Mouse (Mus musculus) naive thymus-derived CD4-positive, alpha-beta T cell, adult 2 months (primary cell): ENCODE data around the gene Pwwp2a.

ENCODE experiments used
- DNase-seq: peaks from one replicate; pipeline ENCODE4 v3.0.0-alpha.2; 2011; ENCODE audit warnings: low read depth

Gene Pwwp2a

GRCm38 (mm10) chr11:43723411-43723810 is 41.6 kb downstream of the Pwwp2a start:
- DNase-seq: no peak

DNA sequence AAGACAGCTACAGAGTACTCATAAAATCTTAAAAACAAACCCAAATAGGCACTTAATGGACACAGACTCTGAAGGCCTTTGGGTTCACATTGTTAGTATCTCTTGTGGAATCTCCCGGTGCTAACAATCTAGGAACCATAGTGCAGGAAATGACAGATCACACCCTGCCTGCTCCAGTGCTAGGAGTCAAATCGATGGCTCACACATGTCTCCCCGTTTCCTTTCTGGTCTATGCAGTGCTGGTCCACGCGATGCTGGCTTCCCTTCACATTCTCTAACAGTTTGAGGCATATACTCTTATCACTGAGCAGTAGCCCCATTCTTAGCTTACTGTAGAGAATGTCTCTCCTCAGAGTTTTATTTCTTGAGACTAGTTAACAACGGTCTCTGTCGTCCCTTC is 46.0 kb downstream of the Pwwp2a start:
- DNase-seq: no peak

- no peak for DNase-seq
These were observed 47.0 kb downstream of the Pwwp2a start for GRCm38 (mm10) chr11:43728737-43729301.

- peak; percentile 98 for DNase-seq
These were observed 65.7 kb downstream of the Pwwp2a start, which contains the start of gene Ttc1 for GRCm38 (mm10) chr11:43747233-43748226. Ttc1 (minus strand) TSS chr11:43748008.

DNA sequence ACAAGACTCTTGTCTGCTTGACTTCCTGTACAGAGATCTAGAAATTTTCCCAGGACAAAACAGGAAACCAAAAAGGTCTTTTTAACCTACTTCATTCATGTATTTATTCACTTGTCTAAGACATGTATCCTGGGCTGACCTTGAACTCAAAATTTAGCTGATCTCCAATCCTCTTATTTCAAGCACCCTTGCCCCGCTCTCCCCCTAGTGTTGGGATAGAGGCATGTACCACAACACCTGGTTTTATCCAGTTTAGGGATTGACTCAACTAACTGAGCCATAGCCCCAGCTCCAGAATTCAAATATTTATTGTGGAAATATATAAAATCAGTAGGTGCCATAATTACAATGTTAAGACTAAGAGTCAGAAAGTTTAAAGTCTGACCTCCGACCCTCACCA is 69.7 kb downstream of the Pwwp2a start:
- peak; percentile 19 for DNase-seq

DNA sequence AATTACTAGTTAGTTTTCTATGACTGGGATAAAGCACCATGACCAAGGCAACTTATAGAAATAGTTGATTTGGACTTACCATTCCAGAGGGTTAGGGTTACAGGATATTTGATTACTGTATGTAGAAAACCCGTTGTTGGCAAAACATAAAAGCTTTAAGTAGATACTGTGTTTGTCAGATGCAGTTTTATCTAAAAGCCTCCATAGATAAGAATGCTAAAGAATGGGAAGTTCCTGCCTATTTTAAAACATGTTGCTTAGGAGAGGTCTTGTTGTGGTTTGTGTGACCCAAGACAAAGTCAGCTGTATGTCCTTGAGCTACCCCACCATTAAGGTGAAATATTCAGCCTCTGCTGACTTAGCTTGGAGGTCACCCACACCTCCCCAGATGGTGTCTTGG is 72.8 kb downstream of the Pwwp2a start:
- no peak for DNase-seq

- DNase-seq: peak; percentile 34
These were observed 73.6 kb downstream of the Pwwp2a start for GRCm38 (mm10) chr11:43755411-43755810.

DNA sequence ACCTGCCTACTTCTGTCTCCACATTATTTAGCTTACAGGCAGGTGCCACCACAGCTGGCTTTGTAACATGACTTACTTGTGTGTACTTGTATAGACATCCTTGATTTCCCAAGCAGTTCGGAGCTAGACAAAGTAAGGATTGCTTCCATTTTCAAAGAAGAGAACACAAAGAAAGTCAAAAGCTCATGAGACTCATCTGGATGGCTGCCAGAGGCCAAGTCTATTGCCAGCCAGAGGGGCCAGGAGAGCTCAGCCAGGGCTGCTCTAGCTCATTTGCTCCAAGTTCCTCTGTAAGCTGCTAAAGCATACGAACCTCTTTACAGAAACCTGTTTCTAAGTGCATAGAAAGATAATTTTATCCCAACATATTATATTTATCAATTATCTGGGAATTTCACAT is 76.6 kb downstream of the Pwwp2a start:
- no peak for DNase-seq

DNA sequence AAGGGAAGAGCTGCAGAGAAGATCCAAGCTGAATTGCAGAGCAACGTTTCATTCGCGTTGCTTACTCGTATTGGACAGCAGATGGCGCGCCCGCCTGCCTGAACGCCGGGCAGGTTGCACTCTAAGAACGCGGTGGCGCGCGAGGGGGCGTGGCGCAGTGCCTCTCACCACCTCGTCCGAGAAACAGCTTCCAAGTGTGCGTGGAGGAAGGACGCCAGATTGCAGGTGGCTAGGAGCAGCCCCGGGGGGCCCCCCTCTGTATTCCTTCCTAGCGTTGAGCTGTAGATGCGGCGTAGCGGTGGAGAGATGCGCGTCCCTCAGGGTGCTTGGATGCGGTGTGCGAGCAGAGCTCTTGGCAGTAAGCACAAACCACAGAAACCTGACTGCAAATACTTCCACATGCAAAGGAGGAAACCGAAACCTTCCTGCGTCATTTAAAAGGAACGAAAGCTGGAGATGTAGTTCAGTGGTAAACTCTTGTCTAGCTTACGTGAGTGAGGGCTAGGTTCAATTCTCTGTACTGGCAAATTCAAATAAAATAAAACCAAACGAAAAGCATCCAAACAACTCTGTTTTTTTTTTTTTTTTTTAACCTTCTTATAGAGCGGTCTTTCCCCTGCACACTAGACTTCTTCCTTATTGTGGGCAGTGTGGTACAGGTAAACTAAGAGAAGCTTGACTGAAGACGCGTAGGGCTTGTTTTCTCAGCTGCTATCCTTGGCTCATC is 85.3 kb downstream of the Pwwp2a start:
- DNase-seq: peak; percentile 89

DNA sequence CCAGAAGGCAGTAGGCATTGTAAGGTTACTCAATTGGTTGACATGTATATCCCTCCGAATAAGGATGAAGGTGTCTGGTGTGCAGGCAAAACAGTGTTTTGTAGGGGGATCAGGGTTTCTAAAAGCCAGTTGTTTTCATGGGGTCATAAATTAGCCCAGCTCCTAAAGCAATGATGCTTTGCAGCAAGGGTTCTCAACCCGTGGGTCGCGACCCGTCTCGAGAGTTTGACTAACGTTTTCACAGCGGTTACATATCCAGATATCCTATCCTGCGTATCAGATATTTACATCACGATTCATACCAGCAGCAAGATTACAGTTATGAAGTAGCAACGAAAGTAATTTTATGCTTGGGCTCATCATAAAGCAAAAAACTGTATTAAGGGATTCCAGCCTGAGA is 86.0 kb downstream of the Pwwp2a start:
- DNase-seq: no peak

DNA sequence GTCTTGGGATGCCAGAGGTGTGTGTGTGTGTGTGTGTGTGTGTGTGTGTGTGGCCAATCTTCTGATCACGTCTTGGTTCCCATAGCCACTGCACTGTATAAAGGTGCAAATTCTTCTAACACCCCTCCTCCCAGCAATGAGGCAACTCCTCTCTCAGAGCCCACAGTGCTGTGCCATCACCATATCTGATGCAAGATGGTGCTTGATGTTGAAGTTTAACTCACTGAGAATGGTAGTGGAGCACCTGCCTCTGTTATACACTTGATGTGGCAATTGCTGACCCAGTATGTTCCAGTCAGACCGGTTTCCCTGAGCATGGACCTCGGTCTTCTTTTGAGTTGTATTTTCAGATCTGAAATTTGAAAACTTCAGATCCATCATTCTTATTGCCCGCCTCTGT is 88.3 kb downstream of the Pwwp2a start:
- DNase-seq: no peak
